Mouse (Mus musculus) ES-E14 (cell line): Measurements from ENCODE around the gene Bloc1s3.

Experiments used
- HCFC1 ChIP-seq: IDR thresholded peaks from 2 replicates; pipeline ENCODE4 v1.6.1; 2012; ENCODE audit warnings: low read length, inconsistent platforms, borderline replicate concordance; ENCODE audit not compliant: insufficient read depth
- ZC3H11A ChIP-seq: IDR thresholded peaks from 2 replicates; pipeline ENCODE4 v1.6.1; 2012; ENCODE audit warnings: low read depth, mild to moderate bottlenecking, inconsistent platforms, low read length, borderline replicate concordance
- ZNF384 ChIP-seq: IDR thresholded peaks from 2 replicates; pipeline ENCODE4 v1.6.1; 2012; ENCODE audit warnings: low read depth, low read length, inconsistent platforms

- TF ChIP-seq HCFC1 (no peak), ZC3H11A (no peak), ZNF384 (no peak)
Measured at GRCm38 (mm10) chr7:19469404-19469803, 38.8 kb downstream of the Bloc1s3 start.
